Mouse (Mus musculus) kidney, embryonic 14.5 days (tissue): Measurements from ENCODE around the gene Zyx. TPM values are rescaled to one million over a fixed set of nuclear protein-coding genes. Genes with fewer than 3 reads are reported as not detected.

Source experiments
- ATAC-seq: fragments of 200-750 bp; cut with Nextera tagmentation; 2 replicates; pipeline ENCODE4 v1.8.0; 2017; ENCODE audit warnings: moderate number of reproducible peaks, mild to moderate bottlenecking, moderate TSS enrichment, moderate library complexity; ENCODE audit not compliant: low FRiP score, low TSS enrichment
- H3K27ac ChIP-seq: fragments of 300-500 bp; sonication (generic); 2 replicates; pipeline ENCODE4 v1.5.1; 2014; ENCODE audit warnings: low read depth, mild to moderate bottlenecking, low read length, moderate library complexity, mixed read lengths
- H3K27me3 ChIP-seq: fragments of 300-500 bp; sonication (generic); 2 replicates; pipeline ENCODE4 v1.6.1; 2014; ENCODE audit warnings: mild to moderate bottlenecking, low read length; ENCODE audit not compliant: control insufficient read depth, insufficient read depth
- H3K36me3 ChIP-seq: fragments of 300-500 bp; sonication (generic); 2 replicates; pipeline ENCODE4 v1.6.1; 2014; ENCODE audit warnings: low read length, mixed read lengths; ENCODE audit not compliant: control insufficient read depth, insufficient read depth
- H3K4me1 ChIP-seq: fragments of 300-500 bp; sonication (generic); 2 replicates; pipeline ENCODE4 v1.6.1; 2014; ENCODE audit warnings: low read length, mixed read lengths; ENCODE audit not compliant: control insufficient read depth, insufficient read depth
- H3K4me2 ChIP-seq: fragments of 300-500 bp; sonication (generic); replicated peaks from 2 replicates; pipeline ENCODE4 v1.6.1; 2014; ENCODE audit warnings: low read depth, mild to moderate bottlenecking, low read length
- H3K4me3 ChIP-seq: fragments of 300-500 bp; sonication (generic); 2 replicates; pipeline ENCODE4 v1.5.1; 2014; ENCODE audit warnings: mild to moderate bottlenecking, low read length
- H3K9ac ChIP-seq: fragments of 300-500 bp; sonication (generic); 2 replicates; pipeline ENCODE4 v1.6.1; 2014; ENCODE audit warnings: low read depth, mild to moderate bottlenecking, low read length, moderate library complexity
- H3K9me3 ChIP-seq: fragments of 300-500 bp; sonication (generic); 2 replicates; pipeline ENCODE4 v1.6.1; 2016; ENCODE audit warnings: low read length; ENCODE audit not compliant: control insufficient read depth
- WGBS: fragments of 180-500 bp; shearing (Covaris S2); extraction: QIAGEN DNeasy Blood & Tissue Kit; methylation state at CpG from one replicate; pipeline ENCODE4 v1.1.7; 2014; 5-methylcytosine and 5-hydroxymethylcytosine counted together
- polyA plus RNA-seq: library from polyadenylated mRNA; unstranded; fragments of >200 nt; fragmentation: Nextera tagmentation; extraction: Ambion mirVana; gene quantifications from 2 replicates; pipeline ENCODE4 v1.2.1, GENCODE M21; 2014

Gene Zyx
- polyA plus RNA-seq = 87.0 and 118 TPM in 2 replicates

- H3K27ac ChIP-seq = peak within 1 kb of the TSS; percentile 97
- peak within 1 kb of the TSS; percentile 73 for H3K4me2 ChIP-seq
- H3K9me3 ChIP-seq = no peaks in the 10 kb centered on the region
- peak within 1 kb of the TSS; percentile 85 for H3K4me3 ChIP-seq
- H3K27me3 ChIP-seq = no peaks in the 10 kb centered on the region
- peak within 1 kb of the TSS; percentile 87 for H3K9ac ChIP-seq
- peaks cover 29% of the 10 kb centered on the region for H3K4me1 ChIP-seq
- under 1% methylated on average over 26 of the region's 36 CpGs for WGBS
- ATAC-seq = peak; percentile 94
- peaks cover 26% of the 10 kb centered on the region for H3K36me3 ChIP-seq
Measured at GRCm38 (mm10) chr6:42349426-42350020, at the start of gene Zyx. Gene Zyx, plus strand, starts transcription at chr6:42349630.

- WGBS = 58% methylated on average over 8 of the region's 8 CpGs
- H3K36me3 ChIP-seq = no peaks in the 10 kb centered on the region
- 0 out of 2 replicates have a peak, but pooled peaks have one; percentile 20 for ATAC-seq
Measured at GRCm38 (mm10) chr6:42309816-42310378, 39.5 kb upstream of the Zyx start.

GRCm38 (mm10) chr6:42310427-42311053 lies 38.9 kb upstream of the Zyx start:
- Histone ChIP-seq H3K9me3 (no peaks in the 10 kb centered on the region), H3K4me3 (no peak overlapping the region), H3K9ac (no peak overlapping the region), H3K4me1 (no peaks in the 10 kb centered on the region), H3K27ac (no peak overlapping the region), H3K27me3 (no peaks in the 10 kb centered on the region), H3K36me3 (no peaks in the 10 kb centered on the region), H3K4me2 (no peak overlapping the region)
- ATAC-seq = no peak
- WGBS = 95% methylated on average over 2 of the region's 2 CpGs

More at GRCm38 (mm10) chr6:42309816-42310378, 39.5 kb upstream of the Zyx start:
- no peak overlapping the region for H3K4me2 ChIP-seq
- H3K9ac ChIP-seq = no peak overlapping the region
- no peaks in the 10 kb centered on the region for H3K9me3 ChIP-seq
- H3K4me3 ChIP-seq = no peak overlapping the region
- H3K27me3 ChIP-seq = no peaks in the 10 kb centered on the region
- no peaks in the 10 kb centered on the region for H3K4me1 ChIP-seq
- no peak overlapping the region for H3K27ac ChIP-seq

- H3K4me3 ChIP-seq = no peak overlapping the region
- WGBS = 69% methylated on average over 4 of the region's 4 CpGs
- H3K9me3 ChIP-seq = no peaks in the 10 kb centered on the region
- H3K9ac ChIP-seq = no peak overlapping the region
- peaks cover 16% of the 10 kb centered on the region for H3K27me3 ChIP-seq
- no peak overlapping the region for H3K4me2 ChIP-seq
- no peak overlapping the region for H3K27ac ChIP-seq
- H3K36me3 ChIP-seq = no peaks in the 10 kb centered on the region
- no peak for ATAC-seq
- 0 out of 2 replicates have a peak, but pooled peaks cover 1% of the 10 kb centered on the region for H3K4me1 ChIP-seq
Measured at GRCm38 (mm10) chr6:42318293-42318692, 31.1 kb upstream of the Zyx start.

GRCm38 (mm10) chr6:42323371-42324066 lies 25.9 kb upstream of the Zyx start:
- Histone ChIP-seq H3K27me3 (peaks cover 30% of the 10 kb centered on the region), H3K27ac (no peak overlapping the region), H3K4me3 (peak overlapping the region; percentile 64), H3K9ac (peak overlapping the region; percentile 54; the same call in 1 of the 2 replicates), H3K4me2 (peak overlapping the region; percentile 100), H3K36me3 (no peaks in the 10 kb centered on the region), H3K4me1 (0 out of 2 replicates have a peak, but pooled peaks cover 11% of the 10 kb centered on the region), H3K9me3 (no peaks in the 10 kb centered on the region)
- WGBS = 2% methylated on average over 22 of the region's 28 CpGs
- ATAC-seq = peak; percentile 42; the same call in 1 of the 2 replicates

GRCm38 (mm10) chr6:42324067-42324481 lies 25.4 kb upstream of the Zyx start:
- WGBS = under 1% methylated on average over 23 of the region's 32 CpGs
- Histone ChIP-seq H3K4me1 (0 out of 2 replicates have a peak, but pooled peaks cover 11% of the 10 kb centered on the region), H3K27ac (no peak overlapping the region), H3K36me3 (no peaks in the 10 kb centered on the region), H3K9me3 (no peaks in the 10 kb centered on the region), H3K4me2 (peak overlapping the region; percentile 100), H3K27me3 (peaks cover 30% of the 10 kb centered on the region), H3K4me3 (peak overlapping the region; percentile 64), H3K9ac (peak overlapping the region; percentile 54)
- ATAC-seq = peak; percentile 69

GRCm38 (mm10) chr6:42324482-42325267 lies 24.8 kb upstream of the Zyx start, which contains the start of gene Fam131b:
Gene Fam131b, minus strand, starts transcription at chr6:42324643.
- H3K27ac ChIP-seq = no peak within 1 kb of the TSS
- peaks cover 30% of the 10 kb centered on the region for H3K27me3 ChIP-seq

GRCm38 (mm10) chr6:42325268-42325609 lies 24.2 kb upstream of the Zyx start:
- H3K9me3 ChIP-seq = no peaks in the 10 kb centered on the region
- no peak overlapping the region for H3K27ac ChIP-seq
- H3K4me1 ChIP-seq = 0 out of 2 replicates have a peak, but pooled peaks cover 11% of the 10 kb centered on the region
- peak overlapping the region; percentile 100 for H3K4me2 ChIP-seq
- 4% methylated on average over 7 of the region's 7 CpGs for WGBS
- peaks cover 30% of the 10 kb centered on the region for H3K27me3 ChIP-seq
- H3K36me3 ChIP-seq = no peaks in the 10 kb centered on the region
- peak overlapping the region; percentile 64 for H3K4me3 ChIP-seq
- no peak overlapping the region for H3K9ac ChIP-seq
- no peak for ATAC-seq

More at GRCm38 (mm10) chr6:42324482-42325267, 24.8 kb upstream of the Zyx start, which contains the start of gene Fam131b:
- peak within 1 kb of the TSS; percentile 100 for H3K4me2 ChIP-seq
- no peaks in the 10 kb centered on the region for H3K36me3 ChIP-seq
- H3K9ac ChIP-seq = peak within 1 kb of the TSS; percentile 54
- H3K4me3 ChIP-seq = peak within 1 kb of the TSS; percentile 64
- no peaks in the 10 kb centered on the region for H3K9me3 ChIP-seq
- 0 out of 2 replicates have a peak, but pooled peaks cover 11% of the 10 kb centered on the region for H3K4me1 ChIP-seq
- ATAC-seq = peak; percentile 75
- under 1% methylated on average over 37 of the region's 68 CpGs for WGBS
